Mouse (Mus musculus) ES-E14 (cell line): ENCODE results near the gene Hist1h4j.

Experiments used
- HCFC1 ChIP-seq: IDR thresholded peaks from 2 replicates; pipeline ENCODE4 v1.6.1; 2012; ENCODE audit warnings: low read length, inconsistent platforms, borderline replicate concordance; ENCODE audit not compliant: insufficient read depth
- ZC3H11A ChIP-seq: IDR thresholded peaks from 2 replicates; pipeline ENCODE4 v1.6.1; 2012; ENCODE audit warnings: low read depth, mild to moderate bottlenecking, inconsistent platforms, low read length, borderline replicate concordance

GRCm38 (mm10) chr13:21752356-21752755 lies 17.5 kb downstream of the Hist1h4j start:
- TF ChIP-seq HCFC1 (no peak), ZC3H11A (no peak)
